22 mouse cellular contexts compared by ENCODE assay signal in genomic region chr3:40206326-40206725, GRCm38 (mm10).
"Had no signal": no experiment of that assay in that cellular context is flagged by ENCODE, and none has a peak within 500 bp of the region (broad histone marks: within the 10 kb centered on the region; RNA-seq: fewer than 3 reads in every experiment).

No protein-coding gene starts in this region.

- H3K27ac ChIP-seq: kidney, postnatal 0 days; layer of hippocampus, adult 2 months; limb, embryonic 15.5 days; liver, embryonic 14.5 days; macrophage; midbrain, embryonic 12.5 days; midbrain, embryonic 15.5 days; neural tube, embryonic 12.5 days; neural tube, embryonic 15.5 days; stomach, embryonic 15.5 days had no signal

- H3K9ac ChIP-seq: limb, embryonic 15.5 days; liver, embryonic 14.5 days; liver, postnatal 0 days; lung, embryonic 14.5 days; midbrain, embryonic 12.5 days; midbrain, embryonic 15.5 days; neural tube, embryonic 12.5 days; neural tube, embryonic 15.5 days; stomach, embryonic 15.5 days had no signal

- ATAC-seq: liver, postnatal 0 days; lung, postnatal 0 days; midbrain, embryonic 15.5 days had no signal

- H3K9me3 ChIP-seq: limb, embryonic 15.5 days; midbrain, embryonic 12.5 days; midbrain, embryonic 15.5 days; neural tube, embryonic 12.5 days; neural tube, embryonic 15.5 days; stomach, embryonic 15.5 days had no signal

- DNase-seq: kidney, postnatal 25 days; layer of hippocampus, adult 9-11 months; liver, postnatal 0 days; lung, embryonic 14.5 days; retina, postnatal 1 day; right cerebral cortex, postnatal 25 days; spleen, adult 18-20 months; thymus, adult 2 months; thymus, postnatal 14 days; thymus, postnatal 4 days had no signal

- H3K4me2 ChIP-seq: limb, embryonic 15.5 days; liver, embryonic 11.5 days; lung, embryonic 14.5 days; midbrain, embryonic 12.5 days; midbrain, embryonic 15.5 days; neural tube, embryonic 12.5 days; neural tube, embryonic 15.5 days; stomach, embryonic 15.5 days had no signal

- H3K4me3 ChIP-seq: layer of hippocampus, adult 2 months; limb, embryonic 15.5 days; midbrain, embryonic 12.5 days; midbrain, embryonic 15.5 days; neural tube, embryonic 12.5 days; neural tube, embryonic 15.5 days; stomach, embryonic 15.5 days had no signal

- H3K4me1 ChIP-seq: limb, embryonic 15.5 days; midbrain, embryonic 12.5 days; midbrain, embryonic 15.5 days; neural tube, embryonic 12.5 days; neural tube, embryonic 15.5 days; stomach, embryonic 15.5 days had no signal

- H3K27me3 ChIP-seq: limb, embryonic 15.5 days; midbrain, embryonic 12.5 days; midbrain, embryonic 15.5 days; neural tube, embryonic 12.5 days; neural tube, embryonic 15.5 days; stomach, embryonic 15.5 days had no signal

- H3K36me3 ChIP-seq: limb, embryonic 15.5 days; midbrain, embryonic 12.5 days; midbrain, embryonic 15.5 days; neural tube, embryonic 12.5 days; neural tube, embryonic 15.5 days; stomach, embryonic 15.5 days had no signal
